Mouse (Mus musculus) brain, adult 2 months (tissue): ENCODE measurements around the gene Gpr85.
A peak's percentile ranks its signal among the peaks of the same experiment; 100 is the strongest.
"Not testable (repeated sequence)": the region's sequence is repeated elsewhere in the genome, so short reads cannot be mapped to it uniquely, and the experiment has no call there.

Experiments
- DNase-seq: peaks from one replicate; pipeline ENCODE4 v3.0.0; 2011; ENCODE audit warnings: low read depth, low spot score

Gene Gpr85

GRCm38 (mm10) chr6:13839345-13840054 lies at the start of gene Gpr85:
Gene Gpr85 (minus strand): TSS chr6:13839942.
- DNase-seq, result peak; percentile 85

GRCm38 (mm10) chr6:13884877-13885592 lies 45.3 kb upstream of the Gpr85 start:
- DNase-seq, result peak; percentile 96

GRCm38 (mm10) chr6:13882919-13883318 lies 43.2 kb upstream of the Gpr85 start:
- DNase-seq, result no peak

GRCm38 (mm10) chr6:13873959-13874358 lies 34.2 kb upstream of the Gpr85 start:
- peak; percentile 15 for DNase-seq

GRCm38 (mm10) chr6:13872076-13872475 lies 32.3 kb upstream of the Gpr85 start:
- DNase-seq, result peak; percentile 6

GRCm38 (mm10) chr6:13871625-13871958 lies 31.9 kb upstream of the Gpr85 start:
- no peak for DNase-seq

- peak; percentile 98 for DNase-seq
Measured at GRCm38 (mm10) chr6:13870919-13871624, 31.3 kb upstream of the Gpr85 start, which contains the start of gene 2610001J05Rik. Gene 2610001J05Rik (minus strand): TSS chr6:13871518.

GRCm38 (mm10) chr6:13870289-13870741 lies 30.6 kb upstream of the Gpr85 start:
- DNase-seq, result peak; percentile 34

- no peak for DNase-seq
Measured at GRCm38 (mm10) chr6:13860596-13860995, 20.9 kb upstream of the Gpr85 start.

- no peak for DNase-seq
Measured at GRCm38 (mm10) chr6:13859877-13860585, 20.3 kb upstream of the Gpr85 start.

- DNase-seq, result no peak
Measured at GRCm38 (mm10) chr6:13854230-13854629, 14.5 kb upstream of the Gpr85 start.

- DNase-seq, result no peak
Measured at GRCm38 (mm10) chr6:13853244-13853643, 13.5 kb upstream of the Gpr85 start.

- DNase-seq, result not testable (repeated sequence)
Measured at GRCm38 (mm10) chr6:13846031-13846430, 6.3 kb upstream of the Gpr85 start.

GRCm38 (mm10) chr6:13838677-13839344 lies 931 bp downstream of the Gpr85 start:
- DNase-seq, result peak; percentile 94

- DNase-seq, result peak; percentile 85
Measured at GRCm38 (mm10) chr6:13837916-13838676, 1.6 kb downstream of the Gpr85 start.

GRCm38 (mm10) chr6:13836967-13837570 lies 2.7 kb downstream of the Gpr85 start:
- DNase-seq, result peak; percentile 48

- DNase-seq, result peak; percentile 92
Measured at GRCm38 (mm10) chr6:13835720-13836665, 3.7 kb downstream of the Gpr85 start.

GRCm38 (mm10) chr6:13832770-13833169 lies 7.0 kb downstream of the Gpr85 start:
- peak; percentile 60 for DNase-seq

GRCm38 (mm10) chr6:13828877-13829276 lies 10.9 kb downstream of the Gpr85 start:
- no peak for DNase-seq
